Mouse (Mus musculus) lung, adult 2 months (tissue): ENCODE measurements at regions not wholly inside any gene's neighbourhood (a gene's known extent, or its start where the extent isn't known, plus 50 kb on each side); places are given as distances from the start of the nearest gene placed in this dataset.

Experiments used
- CTCF ChIP-seq: fragments of 200-500 bp; IDR thresholded peaks from 2 replicates; pipeline ENCODE4 v1.5.1; 2011; ENCODE audit warnings: mild to moderate bottlenecking, low read length, control low read depth; ENCODE audit not compliant: insufficient read depth
- POLR2A ChIP-seq: fragments of 200-500 bp; IDR thresholded peaks from 2 replicates; pipeline ENCODE4 v1.6.1; 2011; ENCODE audit warnings: low read depth, mild to moderate bottlenecking, control low read depth, low read length, borderline replicate concordance; ENCODE audit errors: extremely low read depth

GRCm38 (mm10) chr10:96259648-96260047 is 123.2 kb downstream of the Gm5426 start:
- TF ChIP-seq POLR2A (no peak), CTCF (no peak)
